Mouse (Mus musculus): ENCODE results near the gene Npnt. TPM values are rescaled to one million over a fixed set of nuclear protein-coding genes. Genes with fewer than 3 reads are reported as not detected.
A peak's percentile ranks its signal among the peaks of the same experiment; 100 is the strongest.

The Npnt gene
- polyA plus RNA-seq, 1 experiment from 2014 or later = 25.6 TPM

- ATAC-seq (ENCODE audit: extremely low read depth, insufficient number of reproducible peaks, low FRiP score, low TSS enrichment) = no peak
These were observed 42.4 kb downstream of the Npnt start for GRCm38 (mm10) chr3:132907506-132908203.

DNA sequence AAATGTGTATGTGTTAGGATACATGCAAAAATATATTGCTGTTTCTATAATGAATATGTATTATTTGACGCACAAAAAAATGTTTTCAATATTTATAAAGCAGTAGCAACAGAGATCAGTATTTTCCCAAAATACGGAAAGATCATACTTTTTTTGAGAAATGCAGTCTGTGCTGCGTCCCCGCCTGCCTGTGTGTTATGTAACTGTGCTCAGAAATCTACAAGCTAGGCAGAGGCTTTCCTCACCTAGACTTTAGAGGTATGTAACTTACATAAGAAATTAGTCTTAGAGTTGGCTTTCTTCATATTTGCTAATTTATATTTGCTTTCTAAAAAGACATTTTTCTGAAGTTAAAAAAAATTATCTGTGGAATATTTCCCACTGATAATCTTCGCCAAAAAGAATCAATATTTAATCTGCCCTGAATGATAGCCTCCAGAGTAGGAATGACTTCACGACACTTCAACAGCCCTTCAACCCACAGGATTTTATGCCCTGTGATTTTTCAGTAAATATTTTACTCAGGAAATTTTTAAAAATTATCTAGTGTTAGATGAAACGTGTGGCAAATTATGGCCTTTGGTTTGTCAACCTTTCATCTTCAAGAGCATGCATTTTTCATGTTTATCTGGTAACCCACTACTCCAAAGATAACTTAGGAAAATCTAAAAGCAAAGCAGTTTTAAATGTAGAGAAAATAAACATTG is 44.7 kb downstream of the Npnt start:
- 78% methylated on average over 7 of the region's 7 CpGs for WGBS

More at GRCm38 (mm10) chr3:132907506-132908203, 42.4 kb downstream of the Npnt start:
- Histone ChIP-seq H3K4me3 (no peak overlapping the region), H3K9me3 (no peaks in the 10 kb centered on the region), H3K27ac (replicated peaks) (no peak overlapping the region), H3K36me3 (peaks cover 8% of the 10 kb centered on the region; the same call in 1 of the 2 replicates), H3K4me2 (no peak overlapping the region), H3K4me1 (peaks cover 17% of the 10 kb centered on the region), H3K27me3 (replicated peaks) (no peaks in the 10 kb centered on the region), H3K9ac (no peak overlapping the region)
- WGBS = 87% methylated on average over 8 of the region's 8 CpGs

GRCm38 (mm10) chr3:132903386-132903785 is 46.7 kb downstream of the Npnt start:
- Histone ChIP-seq H3K27ac (replicated peaks) (no peak overlapping the region), H3K4me1 (no peaks in the 10 kb centered on the region), H3K27me3 (replicated peaks) (no peaks in the 10 kb centered on the region), H3K4me2 (no peak overlapping the region), H3K4me3 (no peak overlapping the region), H3K9ac (no peak overlapping the region), H3K36me3 (peaks cover 8% of the 10 kb centered on the region; the same call in 1 of the 2 replicates), H3K9me3 (no peaks in the 10 kb centered on the region)
- 89% methylated on average over 11 of the region's 11 CpGs for WGBS
- ATAC-seq (ENCODE audit: extremely low read depth, insufficient number of reproducible peaks, low FRiP score, low TSS enrichment) = no peak

More for the DNA sequence above, 44.7 kb downstream of the Npnt start:
- no peak for ATAC-seq (ENCODE audit: extremely low read depth, insufficient number of reproducible peaks, low FRiP score, low TSS enrichment)
- Histone ChIP-seq H3K27me3 (replicated peaks) (no peaks in the 10 kb centered on the region), H3K9ac (no peak overlapping the region), H3K27ac (replicated peaks) (no peak overlapping the region), H3K4me1 (peaks cover 7% of the 10 kb centered on the region; the same call in 1 of the 2 replicates), H3K4me2 (no peak overlapping the region), H3K4me3 (no peak overlapping the region), H3K36me3 (peaks cover 8% of the 10 kb centered on the region; the same call in 1 of the 2 replicates), H3K9me3 (no peaks in the 10 kb centered on the region)

- Histone ChIP-seq H3K9me3 (no peaks in the 10 kb centered on the region), H3K36me3 (peaks cover 8% of the 10 kb centered on the region; the same call in 1 of the 2 replicates), H3K27ac (replicated peaks) (no peak overlapping the region), H3K27me3 (replicated peaks) (no peaks in the 10 kb centered on the region), H3K4me2 (no peak overlapping the region), H3K9ac (no peak overlapping the region), H3K4me3 (no peak overlapping the region), H3K4me1 (no peaks in the 10 kb centered on the region)
- ATAC-seq (ENCODE audit: extremely low read depth, insufficient number of reproducible peaks, low FRiP score, low TSS enrichment) = no peak
- WGBS = 84% methylated on average over 5 of the region's 5 CpGs
These were observed 47.2 kb downstream of the Npnt start for GRCm38 (mm10) chr3:132902921-132903320.

DNA sequence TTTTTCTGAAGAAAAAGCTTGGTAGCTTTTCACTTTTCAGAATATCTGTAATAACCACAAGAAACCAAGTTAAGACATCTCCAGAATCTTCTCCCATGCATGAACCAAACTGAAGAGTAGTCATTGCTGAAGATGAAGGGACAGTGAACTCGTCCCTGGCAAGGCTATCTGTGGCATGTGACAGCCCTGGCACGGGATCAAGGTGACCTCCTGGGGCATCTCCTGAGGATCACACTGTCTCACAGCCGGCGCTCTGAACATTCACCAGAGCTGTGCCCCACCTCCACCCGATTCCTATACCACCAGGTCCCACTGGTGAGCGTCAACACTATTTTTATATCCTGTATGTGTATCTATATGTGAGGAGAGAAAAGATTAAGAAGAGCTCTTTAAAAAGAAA is 47.9 kb downstream of the Npnt start:
- no peak for ATAC-seq (ENCODE audit: extremely low read depth, insufficient number of reproducible peaks, low FRiP score, low TSS enrichment)
- Histone ChIP-seq H3K4me2 (no peak overlapping the region), H3K27ac (replicated peaks) (no peak overlapping the region), H3K9me3 (no peaks in the 10 kb centered on the region), H3K27me3 (replicated peaks) (no peaks in the 10 kb centered on the region), H3K36me3 (peaks cover 8% of the 10 kb centered on the region; the same call in 1 of the 2 replicates), H3K4me1 (no peaks in the 10 kb centered on the region), H3K9ac (no peak overlapping the region), H3K4me3 (no peak overlapping the region)
- WGBS = 52% methylated on average over 6 of the region's 6 CpGs

- H3K4me1 ChIP-seq = peaks cover 19% of the 10 kb centered on the region
- no peak overlapping the region for H3K4me2 ChIP-seq
- H3K9ac ChIP-seq = no peak overlapping the region
- H3K36me3 ChIP-seq = no peaks in the 10 kb centered on the region
- no peak overlapping the region for H3K4me3 ChIP-seq
- H3K27me3 ChIP-seq (replicated peaks) = no peaks in the 10 kb centered on the region
- no peaks in the 10 kb centered on the region for H3K9me3 ChIP-seq
- 87% methylated on average over 4 of the region's 4 CpGs for WGBS
- ATAC-seq (ENCODE audit: extremely low read depth, insufficient number of reproducible peaks, low FRiP score, low TSS enrichment) = no peak
- no peak overlapping the region for H3K27ac ChIP-seq (replicated peaks)
These were observed 52.2 kb downstream of the Npnt start for GRCm38 (mm10) chr3:132897891-132898290.

DNA sequence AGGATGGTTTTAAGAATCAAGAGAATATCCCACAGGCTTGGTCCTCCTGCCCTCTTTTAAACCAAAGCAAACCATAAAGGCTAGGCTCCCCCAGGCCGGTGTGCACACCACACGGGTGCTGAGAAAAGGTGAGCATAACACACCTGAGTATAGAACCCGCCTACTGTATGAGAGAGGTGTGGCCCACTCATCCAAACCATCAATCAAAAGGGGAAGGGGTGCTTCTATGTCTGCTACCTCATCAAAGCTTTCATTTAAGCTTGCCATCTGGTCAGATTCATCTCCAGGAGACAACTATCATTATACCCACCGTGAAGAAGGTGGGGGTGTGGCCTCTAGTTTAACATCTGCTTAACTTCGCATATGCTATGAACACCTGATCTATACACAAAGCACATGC is 52.7 kb downstream of the Npnt start:
- Histone ChIP-seq H3K36me3 (no peaks in the 10 kb centered on the region), H3K4me2 (no peak overlapping the region), H3K27ac (replicated peaks) (no peak overlapping the region), H3K9ac (no peak overlapping the region), H3K4me3 (no peak overlapping the region), H3K27me3 (replicated peaks) (no peaks in the 10 kb centered on the region), H3K4me1 (peaks cover 19% of the 10 kb centered on the region), H3K9me3 (no peaks in the 10 kb centered on the region)
- 88% methylated on average over 5 of the region's 5 CpGs for WGBS
- ATAC-seq (ENCODE audit: extremely low read depth, insufficient number of reproducible peaks, low FRiP score, low TSS enrichment) = no peak

- no peaks in the 10 kb centered on the region for H3K27me3 ChIP-seq (replicated peaks)
- H3K27ac ChIP-seq (replicated peaks) = no peak overlapping the region
- H3K4me2 ChIP-seq = peak overlapping the region; percentile 22; the same call in 1 of the 2 replicates
- ATAC-seq (ENCODE audit: extremely low read depth, insufficient number of reproducible peaks, low FRiP score, low TSS enrichment) = no peak
- H3K36me3 ChIP-seq = no peaks in the 10 kb centered on the region
- H3K4me3 ChIP-seq = no peak overlapping the region
- H3K4me1 ChIP-seq = peaks cover 19% of the 10 kb centered on the region
- WGBS = 33% methylated on average over 7 of the region's 7 CpGs
- no peak overlapping the region for H3K9ac ChIP-seq
- no peaks in the 10 kb centered on the region for H3K9me3 ChIP-seq
These were observed 56.0 kb downstream of the Npnt start for GRCm38 (mm10) chr3:132894086-132894485.

- WGBS = 85% methylated on average over 3 of the region's 3 CpGs
- H3K4me3 ChIP-seq = no peak overlapping the region
- peak overlapping the region; percentile 22; the same call in 1 of the 2 replicates for H3K4me2 ChIP-seq
- H3K4me1 ChIP-seq = peaks cover 19% of the 10 kb centered on the region
- ATAC-seq (ENCODE audit: extremely low read depth, insufficient number of reproducible peaks, low FRiP score, low TSS enrichment) = no peak
- no peaks in the 10 kb centered on the region for H3K36me3 ChIP-seq
- H3K9me3 ChIP-seq = no peaks in the 10 kb centered on the region
- no peaks in the 10 kb centered on the region for H3K27me3 ChIP-seq (replicated peaks)
- no peak overlapping the region for H3K9ac ChIP-seq
- H3K27ac ChIP-seq (replicated peaks) = no peak overlapping the region
These were observed 56.4 kb downstream of the Npnt start for GRCm38 (mm10) chr3:132893676-132894075.

GRCm38 (mm10) chr3:132893044-132893443 is 57.0 kb downstream of the Npnt start:
- no peak overlapping the region for H3K4me2 ChIP-seq
- 60% methylated on average over 7 of the region's 7 CpGs for WGBS
- ATAC-seq (ENCODE audit: extremely low read depth, insufficient number of reproducible peaks, low FRiP score, low TSS enrichment) = no peak
- H3K4me3 ChIP-seq = no peak overlapping the region
- no peak overlapping the region for H3K9ac ChIP-seq
- H3K27me3 ChIP-seq (replicated peaks) = no peaks in the 10 kb centered on the region
- no peaks in the 10 kb centered on the region for H3K9me3 ChIP-seq
- no peak overlapping the region for H3K27ac ChIP-seq (replicated peaks)
- no peaks in the 10 kb centered on the region for H3K36me3 ChIP-seq
- peaks cover 19% of the 10 kb centered on the region for H3K4me1 ChIP-seq

- H3K4me1 ChIP-seq = peaks cover 19% of the 10 kb centered on the region
- no peaks in the 10 kb centered on the region for H3K27me3 ChIP-seq (replicated peaks)
- H3K9ac ChIP-seq = no peak overlapping the region
- ATAC-seq (ENCODE audit: extremely low read depth, insufficient number of reproducible peaks, low FRiP score, low TSS enrichment) = no peak
- H3K36me3 ChIP-seq = no peaks in the 10 kb centered on the region
- no peak overlapping the region for H3K27ac ChIP-seq (replicated peaks)
- no peaks in the 10 kb centered on the region for H3K9me3 ChIP-seq
- no peak overlapping the region for H3K4me2 ChIP-seq
- 85% methylated on average over 7 of the region's 7 CpGs for WGBS
- no peak overlapping the region for H3K4me3 ChIP-seq
These were observed 57.6 kb downstream of the Npnt start for GRCm38 (mm10) chr3:132892481-132892880.

Measured in heart, embryonic 13.5 days (tissue).